Mouse (Mus musculus) heart, embryonic 10.5 days (tissue): Measurements from ENCODE around the gene A330070K13Rik. TPM values are rescaled to one million over a fixed set of nuclear protein-coding genes. Genes with fewer than 3 reads are reported as not detected.
A peak's percentile ranks its signal among the peaks of the same experiment; 100 is the strongest.

Experiments
- DNase-seq: peaks from one replicate; pipeline ENCODE4 v3.0.0-alpha.2; 2017; ENCODE audit warnings: low spot score
- H3K27ac ChIP-seq: fragments of 300-500 bp; sonication (generic); 2 replicates; pipeline ENCODE4 v1.5.1; 2016; ENCODE audit warnings: mild to moderate bottlenecking
- H3K27me3 ChIP-seq: fragments of 300-500 bp; sonication (generic); 2 replicates; pipeline ENCODE4 v1.6.1; 2016; ENCODE audit warnings: mild to moderate bottlenecking; ENCODE audit not compliant: poor library complexity, insufficient read depth, severe bottlenecking
- H3K36me3 ChIP-seq: fragments of 300-500 bp; sonication (generic); 2 replicates; pipeline ENCODE4 v1.6.1; 2016; ENCODE audit warnings: mild to moderate bottlenecking, moderate library complexity
- H3K4me1 ChIP-seq: fragments of 300-500 bp; sonication (generic); 2 replicates; pipeline ENCODE4 v1.6.1; 2016; ENCODE audit warnings: mild to moderate bottlenecking
- H3K4me3 ChIP-seq: fragments of 300-500 bp; sonication (generic); 2 replicates; pipeline ENCODE4 v1.5.1; 2016; ENCODE audit warnings: mild to moderate bottlenecking, moderate library complexity
- H3K9me3 ChIP-seq: fragments of 300-500 bp; sonication (generic); 2 replicates; pipeline ENCODE4 v1.6.1; 2016; ENCODE audit warnings: mild to moderate bottlenecking, moderate library complexity
- WGBS: fragments of 180-500 bp; shearing (Covaris S2); methylation state at CpG from one replicate; pipeline ENCODE4 v1.1.7; 2016; 5-methylcytosine and 5-hydroxymethylcytosine counted together
- polyA plus RNA-seq: library from polyadenylated mRNA; unstranded; fragments of >200 nt; fragmentation: Nextera tagmentation; extraction: Ambion mirVana; gene quantifications from 2 replicates; pipeline ENCODE4 v1.2.1, GENCODE M21; 2016

Gene A330070K13Rik
- not detected in 2 replicates for polyA plus RNA-seq

GRCm38 (mm10) chr5:130384222-130384912, at the start of gene A330070K13Rik:
TSS of gene A330070K13Rik (minus strand) at chr5:130384631.
- no peak for DNase-seq
- WGBS = 7% methylated on average over 13 of the region's 13 CpGs
- Histone ChIP-seq H3K27me3 (no peaks in the 10 kb centered on the region), H3K9me3 (no peaks in the 10 kb centered on the region), H3K4me1 (peaks cover 11% of the 10 kb centered on the region), H3K4me3 (peak within 1 kb of the TSS; percentile 43), H3K36me3 (no peaks in the 10 kb centered on the region), H3K27ac (0 out of 2 replicates have a peak within 1 kb of the TSS, but pooled peaks have one; percentile 25)

- no peaks in the 10 kb centered on the region for H3K4me1 ChIP-seq
- WGBS = 88% methylated on average over 17 of the region's 17 CpGs
- DNase-seq = no peak
- no peak overlapping the region for H3K27ac ChIP-seq
- no peak overlapping the region for H3K4me3 ChIP-seq
- H3K36me3 ChIP-seq = no peaks in the 10 kb centered on the region
- no peaks in the 10 kb centered on the region for H3K27me3 ChIP-seq
- H3K9me3 ChIP-seq = 0 out of 2 replicates have a peak, but pooled peaks cover 3% of the 10 kb centered on the region
Observed at GRCm38 (mm10) chr5:130411516-130411915, 27.1 kb upstream of the A330070K13Rik start.

DNA sequence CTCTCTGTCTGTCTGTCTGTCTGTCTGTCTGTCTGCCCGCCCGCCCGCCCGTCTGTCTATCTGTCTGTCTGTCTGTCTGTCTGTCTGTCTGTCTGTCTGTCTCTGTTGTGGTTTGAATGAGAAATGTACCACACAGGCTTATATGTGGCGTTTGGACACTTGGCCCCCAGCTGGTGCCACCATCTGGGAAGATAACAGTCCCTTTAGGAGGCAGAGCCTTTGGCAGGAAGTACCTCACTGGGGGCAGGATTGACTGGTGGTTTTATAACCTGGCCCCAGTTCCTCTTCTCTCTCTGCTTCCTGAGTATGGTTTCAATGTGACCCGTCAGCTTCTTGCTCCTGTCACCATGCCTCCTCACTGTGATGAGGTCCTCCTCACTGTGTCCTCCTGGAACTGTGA, 25.3 kb upstream of the A330070K13Rik start:
- Histone ChIP-seq H3K4me3 (no peak overlapping the region), H3K36me3 (no peaks in the 10 kb centered on the region), H3K9me3 (0 out of 2 replicates have a peak, but pooled peaks cover 3% of the 10 kb centered on the region), H3K27ac (no peak overlapping the region), H3K27me3 (no peaks in the 10 kb centered on the region), H3K4me1 (no peaks in the 10 kb centered on the region)
- WGBS = 80% methylated on average over 6 of the region's 6 CpGs
- DNase-seq = no peak

- Histone ChIP-seq H3K4me3 (no peak overlapping the region), H3K36me3 (no peaks in the 10 kb centered on the region), H3K27ac (no peak overlapping the region), H3K4me1 (no peaks in the 10 kb centered on the region), H3K9me3 (no peaks in the 10 kb centered on the region; the same call in 1 of the 2 replicates), H3K27me3 (no peaks in the 10 kb centered on the region)
- no peak for DNase-seq
- WGBS = 52% methylated on average over 1 of the region's 1 CpGs
Observed at GRCm38 (mm10) chr5:130405201-130405600, 20.8 kb upstream of the A330070K13Rik start.

DNA sequence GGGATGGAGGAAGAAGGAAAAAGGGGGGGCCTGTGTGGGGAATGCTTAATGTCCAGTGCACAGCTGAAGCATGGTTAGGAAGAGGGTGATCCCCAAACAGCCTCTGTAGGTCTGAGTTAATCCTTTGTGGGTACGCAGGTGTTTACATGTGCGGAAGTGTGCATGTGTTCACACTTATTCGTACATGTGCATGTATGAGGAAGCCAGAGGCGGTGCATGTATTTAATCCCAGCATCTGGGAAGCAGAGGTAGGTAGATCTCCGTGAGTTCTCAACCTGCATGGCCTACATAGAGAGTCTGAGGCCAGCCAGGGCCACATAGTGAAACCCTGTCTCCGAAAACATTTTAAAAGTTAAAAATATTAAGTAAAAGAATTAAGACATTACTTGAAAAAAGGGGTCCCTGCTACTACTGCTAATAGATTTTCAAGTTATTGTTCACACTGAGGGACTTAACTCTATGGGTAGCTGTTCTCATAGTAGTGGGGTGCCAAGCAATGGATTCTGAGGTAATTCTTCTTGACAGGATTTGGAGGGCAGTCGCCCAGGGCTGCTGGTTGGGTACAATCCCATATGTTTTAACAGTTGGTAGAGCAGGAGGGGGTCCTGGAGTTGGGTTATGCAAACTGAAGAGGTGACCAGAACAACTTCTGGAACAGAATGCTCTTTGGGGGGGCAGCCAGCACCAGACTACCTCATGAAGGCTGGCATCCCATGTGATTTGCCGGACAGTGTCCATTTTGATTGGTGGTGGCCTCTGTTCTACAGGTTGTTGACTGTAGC, 15.9 kb upstream of the A330070K13Rik start:
- no peak for DNase-seq
- no peak overlapping the region for H3K4me3 ChIP-seq
- H3K4me1 ChIP-seq = no peaks in the 10 kb centered on the region
- 79% methylated on average over 8 of the region's 8 CpGs for WGBS
- no peaks in the 10 kb centered on the region; the same call in 1 of the 2 replicates for H3K9me3 ChIP-seq
- no peaks in the 10 kb centered on the region for H3K36me3 ChIP-seq
- no peaks in the 10 kb centered on the region for H3K27me3 ChIP-seq
- H3K27ac ChIP-seq = no peak overlapping the region

DNA sequence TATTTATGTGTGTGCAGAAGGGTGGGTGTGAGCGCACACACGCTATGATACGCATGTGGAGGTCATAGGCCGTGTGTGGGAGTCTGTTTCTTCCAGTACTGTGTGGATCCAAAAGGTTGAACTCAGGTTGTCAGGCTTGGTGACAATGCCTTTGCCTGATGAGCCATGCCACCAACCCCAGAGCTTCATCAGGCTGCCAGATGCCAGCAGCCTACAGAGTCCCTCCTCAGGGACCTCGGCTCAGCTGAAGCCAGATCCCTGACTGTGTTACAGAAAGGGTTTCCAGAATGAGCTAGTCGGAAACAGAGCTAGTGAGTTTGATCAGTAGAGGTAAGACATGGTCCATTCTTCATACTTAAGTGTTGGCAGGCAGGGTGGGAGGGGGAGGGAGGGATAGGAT, 10.7 kb upstream of the A330070K13Rik start:
- H3K27ac ChIP-seq = no peak overlapping the region
- no peaks in the 10 kb centered on the region for H3K4me1 ChIP-seq
- DNase-seq = no peak
- no peaks in the 10 kb centered on the region; the same call in 1 of the 2 replicates for H3K9me3 ChIP-seq
- 69% methylated on average over 6 of the region's 6 CpGs for whole genome bisulfite sequencing
- H3K27me3 ChIP-seq = no peaks in the 10 kb centered on the region
- no peaks in the 10 kb centered on the region for H3K36me3 ChIP-seq
- no peak overlapping the region for H3K4me3 ChIP-seq

GRCm38 (mm10) chr5:130394386-130394785, 10.0 kb upstream of the A330070K13Rik start:
- 74% methylated on average over 8 of the region's 8 CpGs for WGBS
- H3K9me3 ChIP-seq = no peaks in the 10 kb centered on the region; the same call in 1 of the 2 replicates
- DNase-seq = no peak
- H3K36me3 ChIP-seq = no peaks in the 10 kb centered on the region
- H3K4me1 ChIP-seq = no peaks in the 10 kb centered on the region
- H3K4me3 ChIP-seq = no peak overlapping the region
- no peak overlapping the region for H3K27ac ChIP-seq
- H3K27me3 ChIP-seq = no peaks in the 10 kb centered on the region

GRCm38 (mm10) chr5:130393618-130394355, 9.4 kb upstream of the A330070K13Rik start:
- Histone ChIP-seq H3K27ac (no peak overlapping the region), H3K36me3 (no peaks in the 10 kb centered on the region), H3K4me1 (no peaks in the 10 kb centered on the region), H3K4me3 (no peak overlapping the region), H3K27me3 (no peaks in the 10 kb centered on the region), H3K9me3 (no peaks in the 10 kb centered on the region; the same call in 1 of the 2 replicates)
- WGBS = 41% methylated on average over 8 of the region's 8 CpGs
- DNase-seq = no peak

DNA sequence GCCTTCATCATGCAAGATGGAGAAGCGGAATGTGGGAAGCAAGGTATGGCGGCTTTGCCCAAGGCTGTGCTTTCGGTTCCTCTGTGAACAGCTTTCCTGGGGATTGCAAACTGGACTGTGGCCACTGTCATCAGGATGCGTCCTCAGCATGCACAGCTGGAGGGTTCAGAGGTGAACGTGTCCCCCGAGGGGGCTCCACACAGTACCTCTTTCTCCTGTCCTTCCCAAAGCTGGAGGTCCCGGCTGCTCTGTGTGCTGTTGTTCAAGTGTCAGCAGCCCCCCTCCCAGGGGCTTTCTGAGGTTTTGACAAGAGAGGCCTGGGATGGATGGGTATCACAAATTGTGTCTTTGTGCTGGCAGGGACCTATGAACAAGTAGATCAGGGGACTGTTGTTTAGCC, 2.0 kb upstream of the A330070K13Rik start:
- no peak for DNase-seq
- Histone ChIP-seq H3K27me3 (no peaks in the 10 kb centered on the region), H3K36me3 (no peaks in the 10 kb centered on the region), H3K9me3 (no peaks in the 10 kb centered on the region; the same call in 1 of the 2 replicates), H3K4me3 (no peak overlapping the region), H3K27ac (no peak overlapping the region), H3K4me1 (peaks cover 11% of the 10 kb centered on the region)
- WGBS = 68% methylated on average over 7 of the region's 7 CpGs

DNA sequence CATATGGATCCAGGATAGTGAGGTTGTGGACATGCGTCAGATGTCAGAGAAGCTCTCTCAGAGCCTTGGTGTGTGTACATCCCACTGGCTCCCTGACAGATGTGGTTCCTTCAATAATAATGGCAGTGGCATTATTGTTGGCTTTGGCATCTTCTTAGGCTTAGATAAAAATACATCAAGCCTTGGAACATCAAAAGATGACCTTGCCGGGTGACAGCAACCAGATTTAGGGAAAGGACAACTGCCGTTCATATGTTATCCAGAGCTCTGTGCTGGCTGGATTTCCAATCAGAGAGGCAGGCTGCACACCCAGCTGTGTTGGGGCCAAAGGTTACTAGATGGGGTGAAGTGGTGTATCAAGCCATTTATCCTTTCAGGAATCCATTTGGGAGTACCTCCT, 9.0 kb downstream of the A330070K13Rik start:
- no peaks in the 10 kb centered on the region for H3K27me3 ChIP-seq
- no peak overlapping the region for H3K27ac ChIP-seq
- no peaks in the 10 kb centered on the region for H3K9me3 ChIP-seq
- 89% methylated on average over 3 of the region's 3 CpGs for WGBS
- H3K4me1 ChIP-seq = 0 out of 2 replicates have a peak, but pooled peaks cover 3% of the 10 kb centered on the region
- DNase-seq = no peak
- no peaks in the 10 kb centered on the region for H3K36me3 ChIP-seq
- H3K4me3 ChIP-seq = no peak overlapping the region

GRCm38 (mm10) chr5:130369237-130369636, 15.2 kb downstream of the A330070K13Rik start, which contains the start of gene Caln1:
TSS of gene Caln1 (plus strand) at chr5:130369455.
- Histone ChIP-seq H3K4me3 (no peak within 1 kb of the TSS), H3K9me3 (no peaks in the 10 kb centered on the region), H3K36me3 (no peaks in the 10 kb centered on the region), H3K27ac (no peak within 1 kb of the TSS), H3K27me3 (no peaks in the 10 kb centered on the region), H3K4me1 (no peaks in the 10 kb centered on the region)
- no peak for DNase-seq
- WGBS = 76% methylated on average over 11 of the region's 11 CpGs

- no peak for DNase-seq
- whole genome bisulfite sequencing = 75% methylated on average over 6 of the region's 6 CpGs
- Histone ChIP-seq H3K36me3 (no peaks in the 10 kb centered on the region), H3K27me3 (no peaks in the 10 kb centered on the region), H3K9me3 (no peaks in the 10 kb centered on the region), H3K27ac (no peak overlapping the region), H3K4me1 (no peaks in the 10 kb centered on the region), H3K4me3 (no peak overlapping the region)
Observed at GRCm38 (mm10) chr5:130368236-130368635, 16.2 kb downstream of the A330070K13Rik start.
